Comparison of ENCODE assay signal across 10 mouse cellular contexts in the genomic region with DNA sequence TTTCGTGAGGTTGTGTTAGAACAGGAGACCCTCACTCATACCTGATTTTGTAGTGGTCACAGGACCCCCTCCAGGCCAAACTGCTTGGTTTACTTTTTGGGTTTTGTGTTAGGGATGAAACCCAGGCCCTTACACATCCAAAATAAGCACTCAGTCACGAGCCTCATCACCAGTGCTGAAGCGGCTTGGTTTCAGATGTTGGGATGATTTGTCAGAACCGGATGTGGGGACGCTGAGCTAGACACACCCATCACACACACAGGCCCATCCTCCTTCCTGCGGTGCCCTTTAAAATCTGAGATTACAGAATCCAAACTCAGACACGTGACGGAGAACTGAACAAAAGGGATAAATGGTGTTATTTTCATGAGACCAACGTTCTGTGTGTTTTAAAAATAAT. TPM values are rescaled to one million over a fixed set of nuclear protein-coding genes. Genes with fewer than 3 reads are reported as not detected.
DNase-seq lines count a peak whose midpoint lies in the region; ATAC-seq and TF ChIP-seq lines count a peak whose summit lies in the region.
"Had no signal": no experiment of that assay in that cellular context is flagged by ENCODE, and none has a peak within 500 bp of the region (broad histone marks: within the 10 kb centered on the region; RNA-seq: fewer than 3 reads in every experiment).

No protein-coding gene starts in this region.

- no peaks in the 10 kb centered on the region for H3K9me3 ChIP-seq in liver, embryonic 11.5 days (ENCODE audit: control insufficient read depth, low read length)
- H3K9me3 ChIP-seq in CH12.LX (replicated peaks; ENCODE audit: low read length) (peaks cover 15% of the 10 kb centered on the region), MEL (replicated peaks; ENCODE audit: insufficient read depth, low read length) (no peaks in the 10 kb centered on the region)
- H3K9me3 ChIP-seq in liver, embryonic 16.5 days (replicated peaks; ENCODE audit: control insufficient read depth, low read length), result no peaks in the 10 kb centered on the region
- 0 out of 2 replicates have a peak, but pooled peaks cover 2% of the 10 kb centered on the region for H3K9me3 ChIP-seq in midbrain, embryonic 14.5 days (ENCODE audit: control insufficient read depth, low read length)

- peak overlapping the region; percentile 71 for H3K4me2 ChIP-seq in liver, embryonic 11.5 days
- peak overlapping the region; percentile 89 for H3K4me2 ChIP-seq in CH12.LX (ENCODE audit: insufficient read depth, low read depth, poor library complexity, severe bottlenecking)
- H3K4me2 ChIP-seq in liver, embryonic 16.5 days (ENCODE audit: low read depth, low read length), result peak overlapping the region; percentile 97; the same call in 1 of the 2 replicates
- H3K4me2 ChIP-seq in midbrain, embryonic 14.5 days (ENCODE audit: low read length), result no peak overlapping the region

- no peak for TF ChIP-seq CTCF in CH12.LX (conservative IDR thresholded peaks at IDR 0.05 in 1 of 2, IDR thresholded peaks at IDR 0.05 in 1 of 2; ENCODE audit: low read depth in 2 of 2, low read length in 2 of 2)
- no peak for TF ChIP-seq CTCF in MEL (IDR thresholded peaks at IDR 0.05 in 2 of 3, conservative IDR thresholded peaks at IDR 0.05 in 1 of 3; ENCODE audit: control insufficient read depth in 1 of 3, insufficient read depth in 1 of 3, low read depth in 2 of 3, low read length in 3 of 3, poor library complexity in 1 of 3, severe bottlenecking in 1 of 3)

- H3K9ac ChIP-seq in liver, embryonic 11.5 days (ENCODE audit: low read depth, low read length), result peak overlapping the region; percentile 16; the same call in 1 of the 2 replicates
- H3K9ac ChIP-seq in CH12.LX (ENCODE audit: insufficient read depth, low read depth) (peak overlapping the region; percentile 84; the same call in 1 of the 2 replicates), MEL (ENCODE audit: control insufficient read depth, low read depth, low read length, poor library complexity, severe bottlenecking) (no peak overlapping the region; the same call in 1 of the 2 replicates)
- H3K9ac ChIP-seq in liver, embryonic 16.5 days (ENCODE audit: low read depth, low read length), result no peak overlapping the region
- no peak overlapping the region for H3K9ac ChIP-seq in midbrain, embryonic 14.5 days (replicated peaks; ENCODE audit: low read length)

- TF ChIP-seq EP300 in CH12.LX (IDR thresholded peaks at IDR 0.05; ENCODE audit: low read length) (no peak), MEL (IDR thresholded peaks at IDR 0.05; ENCODE audit: low read depth in 1 of 2, low read length in 2 of 2) (no peak)

- peak overlapping the region; percentile 80; the same call in 1 of the 2 replicates for H3K4me3 ChIP-seq in liver, embryonic 11.5 days (ENCODE audit: low read depth, low read length)
- peak overlapping the region; percentile 24 to 57 (median 52) for H3K4me3 ChIP-seq in CH12.LX (replicated peaks in 1 of 3; ENCODE audit: low read depth in 2 of 3, low read length in 2 of 3, poor library complexity in 1 of 3)
- no peak overlapping the region for H3K4me3 ChIP-seq in MEL (ENCODE audit: control insufficient read depth in 1 of 2, insufficient read depth in 1 of 2, low read depth in 2 of 2, low read length in 2 of 2)
- 0 out of 2 replicates have a peak overlapping the region, but pooled peaks have one; percentile 84 for H3K4me3 ChIP-seq in liver, embryonic 16.5 days (ENCODE audit: low read depth, low read length)
- no peak overlapping the region for H3K4me3 ChIP-seq in midbrain, embryonic 14.5 days (replicated peaks; ENCODE audit: low read depth, low read length)

- no peak for ATAC-seq in liver, embryonic 11.5 days (replicated peaks; ENCODE audit: low FRiP score)
- no peak for ATAC-seq in liver, embryonic 16.5 days (ENCODE audit: low read depth)
- no peak for ATAC-seq in midbrain, embryonic 14.5 days (ENCODE audit: low FRiP score, low TSS enrichment)

- H3K36me3 ChIP-seq in liver, embryonic 11.5 days (ENCODE audit: control insufficient read depth, insufficient read depth, low read length), result peaks cover 26% of the 10 kb centered on the region
- H3K36me3 ChIP-seq in CH12.LX (replicated peaks in 1 of 2; ENCODE audit: control insufficient read depth in 1 of 2, insufficient read depth in 1 of 2, low read length in 1 of 2) (peaks cover 39 to 48% of the 10 kb centered on the region in 2 experiments), MEL (ENCODE audit: control insufficient read depth in 1 of 2, insufficient read depth in 2 of 2, low read length in 2 of 2) (peaks cover 14 to 17% of the 10 kb centered on the region in 2 experiments)
- peaks cover 21% of the 10 kb centered on the region for H3K36me3 ChIP-seq in liver, embryonic 16.5 days (ENCODE audit: control insufficient read depth, insufficient read depth)
- peaks cover 40% of the 10 kb centered on the region for H3K36me3 ChIP-seq in midbrain, embryonic 14.5 days (ENCODE audit: control insufficient read depth, insufficient read depth, low read length)

- TF ChIP-seq POLR2A in CH12.LX (IDR thresholded peaks at IDR 0.05; ENCODE audit: low read depth, low read length) (peak; percentile 57), MEL (IDR thresholded peaks at IDR 0.05; ENCODE audit: control insufficient read depth in 1 of 2, insufficient read depth in 1 of 2, low read depth in 1 of 2, low read length in 2 of 2, poor library complexity in 1 of 2) (no peak)

- dilution Hi-C loops in CH12.LX (cut with MboI; ENCODE audit: extremely low pct_ligation_motif_present, extremely low pct_unique_long_range_greater_than_20kb, low sequenced_read_pairs), result no loop called here

- H3K79me2 ChIP-seq in CH12.LX (replicated peaks; ENCODE audit: control insufficient read depth, extremely low read depth, insufficient read depth, poor library complexity, severe bottlenecking) (peaks cover 25% of the 10 kb centered on the region), MEL (ENCODE audit: control insufficient read depth, insufficient read depth, low read length, poor library complexity) (peaks cover 16% of the 10 kb centered on the region)

- in situ Hi-C loops in CH12.LX (cut with MboI; ENCODE audit: low pct_ligation_motif_present, low pct_unique_long_range_greater_than_20kb, low sequenced_read_pairs), result loop anchor here (10.0 kb wide), 1 partner anchor 144 kb away; no protein-coding TSS in a partner anchor

- H3K27ac ChIP-seq in liver, embryonic 11.5 days (ENCODE audit: low read depth, low read length), result no peak overlapping the region
- peak overlapping the region; percentile 25; the same call in 1 of the 2 replicates for H3K27ac ChIP-seq in CH12.LX (ENCODE audit: insufficient read depth, low read depth)
- no peak overlapping the region for H3K27ac ChIP-seq in MEL (ENCODE audit: control insufficient read depth, low read depth, low read length)
- H3K27ac ChIP-seq in liver, embryonic 16.5 days (ENCODE audit: low read length), result no peak overlapping the region
- no peak overlapping the region for H3K27ac ChIP-seq in midbrain, embryonic 14.5 days (replicated peaks; ENCODE audit: low read depth, low read length)

- H3K4me1 ChIP-seq in liver, embryonic 11.5 days (replicated peaks; ENCODE audit: control insufficient read depth, insufficient read depth, low read length), result peaks cover 7% of the 10 kb centered on the region
- peaks cover 5 to 30% of the 10 kb centered on the region in 2 experiments; a peak in 3 of 4 replicates for H3K4me1 ChIP-seq in CH12.LX (ENCODE audit: control insufficient read depth in 1 of 2, insufficient read depth in 2 of 2)
- peaks cover 0 to 10% of the 10 kb centered on the region in 2 experiments; a peak in 2 of 4 replicates for H3K4me1 ChIP-seq in MEL (ENCODE audit: control insufficient read depth in 1 of 2, insufficient read depth in 2 of 2, low read length in 2 of 2)
- H3K4me1 ChIP-seq in liver, embryonic 16.5 days (ENCODE audit: control insufficient read depth, low read depth, low read length), result peaks cover 10% of the 10 kb centered on the region
- peaks cover 5% of the 10 kb centered on the region; the same call in 1 of the 2 replicates for H3K4me1 ChIP-seq in midbrain, embryonic 14.5 days (ENCODE audit: control insufficient read depth, insufficient read depth, low read length)

- 83% methylated on average over 9 of the region's 9 CpGs for WGBS in liver, embryonic 11.5 days
- WGBS in liver, embryonic 16.5 days (ENCODE audit: insufficient replicate concordance), result 72% methylated on average over 9 of the region's 9 CpGs
- 95% methylated on average over 9 of the region's 9 CpGs for WGBS in midbrain, embryonic 14.5 days

- DNase-seq in liver, embryonic 11.5 days (ENCODE audit: low spot score), result no peak
- no peak for DNase-seq in liver
- peak; percentile 83 for DNase-seq in CH12.LX (ENCODE audit: extremely low read depth)
- DNase-seq in MEL (ENCODE audit: low read depth, low spot score), result no peak
- DNase-seq in right cerebral cortex, postnatal 14 days, result no peak
- DNase-seq in midbrain, embryonic 14.5 days, result no peak
- DNase-seq: adrenal gland, postnatal 10 days; heart, postnatal 10 days; lung, adult 18-20 months had no signal

- H3K27me3 ChIP-seq in liver, embryonic 11.5 days (replicated peaks; ENCODE audit: control insufficient read depth, insufficient read depth, low read length), result no peaks in the 10 kb centered on the region
- no peaks in the 10 kb centered on the region for H3K27me3 ChIP-seq in CH12.LX (replicated peaks)
- H3K27me3 ChIP-seq in MEL (ENCODE audit: control insufficient read depth in 1 of 2, insufficient read depth in 2 of 2, low read length in 2 of 2), result no peaks in the 10 kb centered on the region; a peak in 2 of 4 replicates
- H3K27me3 ChIP-seq in liver, embryonic 16.5 days (ENCODE audit: control insufficient read depth, insufficient read depth, low read depth, low read length), result no peaks in the 10 kb centered on the region
- H3K27me3 ChIP-seq in midbrain, embryonic 14.5 days (ENCODE audit: control insufficient read depth, insufficient read depth, low read length), result no peaks in the 10 kb centered on the region

- TF ChIP-seq RAD21 in CH12.LX (IDR thresholded peaks at IDR 0.05; ENCODE audit: low read depth, low read length) (no peak), MEL (IDR thresholded peaks at IDR 0.05; ENCODE audit: low read depth, low read length) (no peak)

RNA-seq across cellular contexts. Expression of a gene that starts 1.4 kb away (rescaled TPM):
- polyA plus RNA-seq in liver, embryonic 11.5 days (2014; fragmentation: Nextera tagmentation; extraction: Ambion mirVana), result 114 and 125 TPM in 2 replicates
- total RNA-seq in CH12.LX (2012; rRNA removed) (170 and 172 TPM in 2 replicates), CH12.LX (2014; rRNA removed) (256 and 271 TPM in 2 replicates), MEL (2012; rRNA removed) (91.9 and 111 TPM in 2 replicates)
- polyA plus RNA-seq in CH12.LX (2012; ENCODE audit: insufficient read length, low read depth) (200 and 219 TPM in 2 replicates), MEL (2012; ENCODE audit: insufficient read depth in 1 of 2, insufficient read length in 2 of 2, low read depth in 1 of 2, low replicate concordance in 2 of 2, missing spikeins in 1 of 2) (10 to 100 TPM in 1 of 2 experiments, not detected in 1; 74.5 TPM)
- 40.6 and 41.7 TPM in 2 replicates for polyA plus RNA-seq in liver, embryonic 16.5 days (2015; fragmentation: Nextera tagmentation; extraction: Ambion mirVana)
- polyA plus RNA-seq in midbrain, embryonic 14.5 days (2014; fragmentation: Nextera tagmentation; extraction: Ambion mirVana), result 102 and 125 TPM in 2 replicates

RNA-seq across cellular contexts. Expression of a gene that starts 31.7 kb away (rescaled TPM):
- 84.9 and 88.5 TPM in 2 replicates for polyA plus RNA-seq in liver, embryonic 11.5 days (2014; fragmentation: Nextera tagmentation; extraction: Ambion mirVana)
- total RNA-seq in CH12.LX (2012; rRNA removed) (70.5 and 76.7 TPM in 2 replicates), CH12.LX (2014; rRNA removed) (230 and 250 TPM in 2 replicates), MEL (2012; rRNA removed) (35.4 and 39.5 TPM in 2 replicates)
- polyA plus RNA-seq in CH12.LX (2012; ENCODE audit: insufficient read length, low read depth) (226 and 278 TPM in 2 replicates), MEL (2012; ENCODE audit: insufficient read depth in 1 of 2, insufficient read length in 2 of 2, low read depth in 1 of 2, low replicate concordance in 2 of 2, missing spikeins in 1 of 2) (100 to 1,000 TPM in 1 of 2 experiments, not detected in 1; 112 TPM)
- polyA plus RNA-seq in liver, embryonic 16.5 days (2015; fragmentation: Nextera tagmentation; extraction: Ambion mirVana), result 153 and 156 TPM in 2 replicates
- 183 and 186 TPM in 2 replicates for polyA plus RNA-seq in midbrain, embryonic 14.5 days (2014; fragmentation: Nextera tagmentation; extraction: Ambion mirVana)

RNA-seq across cellular contexts. Expression of a gene that starts 35.1 kb away (rescaled TPM):
- polyA plus RNA-seq in liver, embryonic 11.5 days (2014; fragmentation: Nextera tagmentation; extraction: Ambion mirVana), result 3.4 and 3.8 TPM in 2 replicates
- total RNA-seq in CH12.LX (2012; rRNA removed) (4.3 and 4.4 TPM in 2 replicates), CH12.LX (2014; rRNA removed) (8.2 and 9.7 TPM in 2 replicates), MEL (2012; rRNA removed) (4.4 and 4.9 TPM in 2 replicates)
- polyA plus RNA-seq in CH12.LX (2012; ENCODE audit: insufficient read length, low read depth) (7.3 and 8.0 TPM in 2 replicates), MEL (2012; ENCODE audit: insufficient read depth in 1 of 2, insufficient read length in 2 of 2, low read depth in 1 of 2, low replicate concordance in 2 of 2, missing spikeins in 1 of 2) (1 to 10 TPM in 1 of 2 experiments, not detected in 1; 3.7 TPM)
- polyA plus RNA-seq in liver, embryonic 16.5 days (2015; fragmentation: Nextera tagmentation; extraction: Ambion mirVana), result 0.84 and 0.96 TPM in 2 replicates
- 28.8 and 32.9 TPM in 2 replicates for polyA plus RNA-seq in midbrain, embryonic 14.5 days (2014; fragmentation: Nextera tagmentation; extraction: Ambion mirVana)

Comparison
In these comparisons a context has a peak if more than half of its experiments do, and no peak if none do; other contexts are left out.
1. H3K9ac ChIP-seq: peak in liver, embryonic 11.5 days (single experiment) and CH12.LX (single experiment); none in MEL (single experiment), liver, embryonic 16.5 days (single experiment) and midbrain, embryonic 14.5 days (single experiment).
2. H3K4me3 ChIP-seq: peak in liver, embryonic 11.5 days (single experiment), CH12.LX (3 of 3) and liver, embryonic 16.5 days (single experiment); none in MEL (0 of 2) and midbrain, embryonic 14.5 days (single experiment).